8 mouse cellular contexts compared by ENCODE assay signal in the genomic region with DNA sequence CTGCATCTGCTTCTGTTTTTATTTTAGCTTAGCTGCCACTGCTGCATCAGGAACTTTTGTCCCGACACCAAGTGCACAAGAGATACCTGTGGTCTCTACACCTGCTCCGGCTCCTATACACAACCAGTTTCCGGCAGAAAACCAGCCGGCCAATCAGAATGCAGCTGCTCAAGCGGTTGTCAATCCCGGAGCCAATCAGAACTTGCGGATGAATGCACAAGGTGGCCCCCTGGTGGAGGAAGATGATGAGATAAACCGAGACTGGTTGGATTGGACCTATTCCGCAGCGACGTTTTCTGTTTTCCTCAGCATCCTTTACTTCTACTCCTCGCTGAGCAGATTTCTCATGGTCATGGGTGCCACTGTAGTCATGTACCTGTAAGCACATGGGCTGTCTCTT. TPM values are rescaled to one million over a fixed set of nuclear protein-coding genes. Genes with fewer than 3 reads are reported as not detected.
DNase-seq lines count a peak whose midpoint lies in the region; ATAC-seq and TF ChIP-seq lines count a peak whose summit lies in the region.

No protein-coding gene starts in this region.

- WGBS in embryonic facial prominence, embryonic 11.5 days = 81% methylated on average over 12 of the region's 12 CpGs
- 82% methylated on average over 12 of the region's 12 CpGs for WGBS in forebrain, embryonic 11.5 days

- H3K27ac ChIP-seq in embryonic facial prominence, embryonic 11.5 days (replicated peaks; ENCODE audit: low read depth, low read length) = no peak overlapping the region
- H3K27ac ChIP-seq in forebrain, embryonic 11.5 days (ENCODE audit: low read depth, low read length) = no peak overlapping the region

- no peaks in the 10 kb centered on the region for H3K9me3 ChIP-seq in E14TG2a.4 (ENCODE audit: low read length)
- no peaks in the 10 kb centered on the region for H3K9me3 ChIP-seq in embryonic facial prominence, embryonic 11.5 days (replicated peaks; ENCODE audit: control insufficient read depth, low read length)
- H3K9me3 ChIP-seq in forebrain, embryonic 11.5 days (ENCODE audit: control insufficient read depth, low read length) = no peaks in the 10 kb centered on the region

- DNase-seq in left cerebral cortex, postnatal 14 days (ENCODE audit: low spot score in 2 of 2) = peak; percentile 56 to 77
- no peak for DNase-seq in left cerebral cortex, postnatal 36 days (ENCODE audit: low spot score in 2 of 2)
- DNase-seq in WW6 (ENCODE audit: low read depth, low spot score) = peak; percentile 61
- peak; percentile 61 for DNase-seq in embryonic facial prominence, embryonic 11.5 days (ENCODE audit: low spot score)
- peak; percentile 81 for DNase-seq in kidney, adult 9 months
- DNase-seq in forebrain, embryonic 11.5 days (ENCODE audit: low spot score) = no peak

- no peak for ATAC-seq in embryonic facial prominence, embryonic 11.5 days (replicated peaks; ENCODE audit: insufficient number of reproducible peaks, low FRiP score, low TSS enrichment, low read depth)
- 0 out of 2 replicates have a peak, but pooled peaks have one; percentile 37 for ATAC-seq in monocyte, adult 5-6 weeks (replicated peaks; ENCODE audit: insufficient number of reproducible peaks, low FRiP score, low TSS enrichment, poor library complexity, severe bottlenecking)
- no peak for ATAC-seq in forebrain, embryonic 11.5 days (replicated peaks; ENCODE audit: low FRiP score)

- TF ChIP-seq CTCF in E14TG2a.4 (conservative IDR thresholded peaks at IDR 0.05; ENCODE audit: low read length) = peak; percentile 51

- H3K4me2 ChIP-seq in embryonic facial prominence, embryonic 11.5 days (ENCODE audit: low read depth, low read length) = no peak overlapping the region
- H3K4me2 ChIP-seq in forebrain, embryonic 11.5 days (ENCODE audit: low read depth, low read length, severe bottlenecking) = no peak overlapping the region

- H3K4me1 ChIP-seq in E14TG2a.4 (replicated peaks; ENCODE audit: low read depth, low read length) = peaks cover 11% of the 10 kb centered on the region
- H3K4me1 ChIP-seq in embryonic facial prominence, embryonic 11.5 days (ENCODE audit: control insufficient read depth, insufficient read depth, low read length) = no peaks in the 10 kb centered on the region
- no peaks in the 10 kb centered on the region for H3K4me1 ChIP-seq in forebrain, embryonic 11.5 days (replicated peaks; ENCODE audit: control insufficient read depth, insufficient read depth, low read length)

- H3K9ac ChIP-seq in embryonic facial prominence, embryonic 11.5 days (replicated peaks; ENCODE audit: low read length) = no peak overlapping the region
- no peak overlapping the region for H3K9ac ChIP-seq in forebrain, embryonic 11.5 days (ENCODE audit: low read length)

- peaks cover 70% of the 10 kb centered on the region for H3K36me3 ChIP-seq in E14TG2a.4 (ENCODE audit: insufficient read depth, low read length)
- H3K36me3 ChIP-seq in embryonic facial prominence, embryonic 11.5 days (replicated peaks; ENCODE audit: control insufficient read depth, insufficient read depth, low read depth, low read length) = peaks cover 9% of the 10 kb centered on the region
- peaks cover 15% of the 10 kb centered on the region for H3K36me3 ChIP-seq in forebrain, embryonic 11.5 days (ENCODE audit: control insufficient read depth, insufficient read depth, low read length)

- no peak overlapping the region for H3K4me3 ChIP-seq in E14TG2a.4 (replicated peaks; ENCODE audit: low read length)
- no peak overlapping the region for H3K4me3 ChIP-seq in embryonic facial prominence, embryonic 11.5 days (ENCODE audit: low read depth, low read length)
- H3K4me3 ChIP-seq in forebrain, embryonic 11.5 days (ENCODE audit: low read depth, low read length) = no peak overlapping the region

- intact Hi-C loops in left cerebral cortex, postnatal 14 days (cut with DNase I) = no loop called here
- intact Hi-C loops in left cerebral cortex, postnatal 36 days (cut with DNase I) = no loop called here

- no peaks in the 10 kb centered on the region for H3K27me3 ChIP-seq in E14TG2a.4 (ENCODE audit: insufficient read depth, low read length)
- no peaks in the 10 kb centered on the region for H3K27me3 ChIP-seq in embryonic facial prominence, embryonic 11.5 days (ENCODE audit: control insufficient read depth, insufficient read depth, low read length)
- no peaks in the 10 kb centered on the region for H3K27me3 ChIP-seq in forebrain, embryonic 11.5 days (ENCODE audit: control insufficient read depth, insufficient read depth, low read length)

RNA-seq across cellular contexts. Expression of gene Herpud1, which starts 5.9 kb away (rescaled TPM):
- total RNA-seq in left cerebral cortex, postnatal 14 days (2021) = 10 to 100 TPM; 48.8 to 60.8 TPM
- 10 to 100 TPM; 65.9 to 66.1 TPM for total RNA-seq in left cerebral cortex, postnatal 36 days (2021)
- 54.6 and 54.8 TPM in 2 replicates for polyA plus RNA-seq in embryonic facial prominence, embryonic 11.5 days (2014; fragmentation: Nextera tagmentation; extraction: Ambion mirVana)
- total RNA-seq in monocyte, adult 5-6 weeks (2017) = 155 to 165 TPM (median 163 TPM) in 3 replicates
- polyA plus RNA-seq in forebrain, embryonic 11.5 days (2014; fragmentation: Nextera tagmentation; extraction: Ambion mirVana) = 52.6 and 56.9 TPM in 2 replicates

RNA-seq across cellular contexts. Expression of gene Nlrc5, which starts 42.0 kb away (rescaled TPM):
- under 1 TPM; 0.24 to 0.30 TPM for total RNA-seq in left cerebral cortex, postnatal 14 days (2021)
- under 1 TPM; 0.42 to 0.95 TPM for total RNA-seq in left cerebral cortex, postnatal 36 days (2021)
- 0.08 and 0.14 TPM in 2 replicates for polyA plus RNA-seq in embryonic facial prominence, embryonic 11.5 days (2014; fragmentation: Nextera tagmentation; extraction: Ambion mirVana)
- 77.4 to 130 TPM (median 92.6 TPM) in 3 replicates for total RNA-seq in monocyte, adult 5-6 weeks (2017)
- 0.09 and 0.51 TPM in 2 replicates for polyA plus RNA-seq in forebrain, embryonic 11.5 days (2014; fragmentation: Nextera tagmentation; extraction: Ambion mirVana)

Comparison
In these comparisons a context has a peak if more than half of its experiments do, and no peak if none do; other contexts are left out.
1. DNase-seq: peak in left cerebral cortex, postnatal 14 days (2 of 2), WW6 (single experiment), embryonic facial prominence, embryonic 11.5 days (single experiment) and kidney, adult 9 months (single experiment); none in left cerebral cortex, postnatal 36 days (0 of 2) and forebrain, embryonic 11.5 days (single experiment).
2. RNA of gene Nlrc5, which starts 42.0 kb away (total RNA-seq): 77.4 to 130 TPM in monocyte, adult 5-6 weeks; 0.42 to 0.95 TPM in left cerebral cortex, postnatal 36 days and 0.24 to 0.30 TPM in left cerebral cortex, postnatal 14 days; every median in the first group is over 10 times any median in the second.